Mouse (Mus musculus): ENCODE measurements at regions not wholly inside any gene's neighbourhood (a gene's known extent, or its start where the extent isn't known, plus 50 kb on each side); places are given as distances from the start of the nearest gene placed in this dataset.

GRCm38 (mm10) chr3:107826241-107826760 lies 50.7 kb upstream of the Eps8l3 start:
- Histone ChIP-seq H3K4me1 (ENCODE audit: control insufficient read depth in 1 of 2, insufficient read depth in 2 of 2) (peaks cover 21 to 64% of the 10 kb centered on the region in 2 experiments), H3K9me3 (replicated peaks; ENCODE audit: low read length) (no peaks in the 10 kb centered on the region), H3K36me3 (replicated peaks in 1 of 2; ENCODE audit: control insufficient read depth in 1 of 2, insufficient read depth in 1 of 2, low read length in 1 of 2) (no peaks in the 10 kb centered on the region), H3K4me3 (replicated peaks in 1 of 3; ENCODE audit: low read depth in 2 of 3, low read length in 2 of 3, poor library complexity in 1 of 3) (no peak overlapping the region), H3K79me2 (replicated peaks; ENCODE audit: control insufficient read depth, extremely low read depth, insufficient read depth, poor library complexity, severe bottlenecking) (no peaks in the 10 kb centered on the region), H3K27ac (ENCODE audit: insufficient read depth, low read depth) (no peak overlapping the region), H3K9ac (ENCODE audit: insufficient read depth, low read depth) (no peak overlapping the region), H3K4me2 (ENCODE audit: insufficient read depth, low read depth, poor library complexity, severe bottlenecking) (no peak overlapping the region), H3K27me3 (replicated peaks) (no peaks in the 10 kb centered on the region)
- in situ Hi-C loops (cut with MboI; ENCODE audit: low pct_ligation_motif_present, low pct_unique_long_range_greater_than_20kb, low sequenced_read_pairs): no loop called here
- TF ChIP-seq POLR2A (IDR thresholded peaks at IDR 0.05; ENCODE audit: low read depth, low read length) (no peak), USF2 (conservative IDR thresholded peaks at IDR 0.05; ENCODE audit: low read depth, low read length) (no peak), BHLHE40 (IDR thresholded peaks at IDR 0.05; ENCODE audit: low read depth, low read length) (no peak), HCFC1 (IDR thresholded peaks at IDR 0.05; ENCODE audit: low read depth, low read length) (no peak), USF1 (IDR thresholded peaks at IDR 0.05; ENCODE audit: low read depth, low read length) (no peak), MXI1 (IDR thresholded peaks at IDR 0.05; ENCODE audit: low read depth, low read length) (no peak), SMC3 (IDR thresholded peaks at IDR 0.05; ENCODE audit: low read depth, low read length) (no peak), RCOR1 (conservative IDR thresholded peaks at IDR 0.05; ENCODE audit: low read depth, low read length) (no peak), KAT2A (IDR thresholded peaks at IDR 0.05; ENCODE audit: insufficient replicate concordance, low read length) (no peak), ZKSCAN1 (IDR thresholded peaks at IDR 0.05; ENCODE audit: borderline replicate concordance, low read depth, low read length) (no peak), MYC (IDR thresholded peaks at IDR 0.05; ENCODE audit: low read depth, low read length) (no peak), ZC3H11A (IDR thresholded peaks at IDR 0.05; ENCODE audit: low read depth, low read length) (no peak), MAZ (IDR thresholded peaks at IDR 0.05; ENCODE audit: low read depth, low read length) (no peak), ZNF384 (IDR thresholded peaks at IDR 0.05; ENCODE audit: low read depth, low read length) (no peak), CTCF (conservative IDR thresholded peaks at IDR 0.05 in 1 of 2, IDR thresholded peaks at IDR 0.05 in 1 of 2; ENCODE audit: low read depth in 2 of 2, low read length in 2 of 2) (no peak), SIN3A (IDR thresholded peaks at IDR 0.05; ENCODE audit: low read length) (no peak)
- DNase-seq (ENCODE audit: extremely low read depth): no peak
- dilution Hi-C loops (cut with MboI; ENCODE audit: extremely low pct_ligation_motif_present, extremely low pct_unique_long_range_greater_than_20kb, low sequenced_read_pairs): no loop called here

GRCm38 (mm10) chr3:107825468-107825867 lies 51.6 kb upstream of the Eps8l3 start:
- DNase-seq (ENCODE audit: extremely low read depth): no peak
- TF ChIP-seq UBTF (IDR thresholded peaks at IDR 0.05; ENCODE audit: low read depth, low read length): no peak
- no peak for TF ChIP-seq PAX5 (IDR thresholded peaks at IDR 0.05; ENCODE audit: low read length)
- TF ChIP-seq JUN (IDR thresholded peaks at IDR 0.05; ENCODE audit: insufficient read depth, low read depth, low read length): no peak
- no peak for TF ChIP-seq BHLHE40 (IDR thresholded peaks at IDR 0.05; ENCODE audit: low read depth, low read length)
- no peak for TF ChIP-seq TBP (conservative IDR thresholded peaks at IDR 0.05; ENCODE audit: low read depth, low read length)
- TF ChIP-seq MXI1 (IDR thresholded peaks at IDR 0.05; ENCODE audit: low read depth, low read length): no peak
- no peak for TF ChIP-seq MAX (IDR thresholded peaks at IDR 0.05; ENCODE audit: low read length)
- TF ChIP-seq IRF4 (IDR thresholded peaks at IDR 0.05; ENCODE audit: low read depth, low read length): no peak
- TF ChIP-seq ZNF384 (IDR thresholded peaks at IDR 0.05; ENCODE audit: low read depth, low read length): no peak
- no peak for TF ChIP-seq CHD2 (IDR thresholded peaks at IDR 0.05; ENCODE audit: low read length)
- TF ChIP-seq ETS1 (conservative IDR thresholded peaks at IDR 0.05; ENCODE audit: low read depth, low read length): no peak
- TF ChIP-seq TCF12 (IDR thresholded peaks at IDR 0.05; ENCODE audit: low read depth, low read length): no peak
- no peak for TF ChIP-seq ZKSCAN1 (IDR thresholded peaks at IDR 0.05; ENCODE audit: borderline replicate concordance, low read depth, low read length)
- TF ChIP-seq ELF1 (IDR thresholded peaks at IDR 0.05; ENCODE audit: low read depth, low read length): no peak
- no peak for TF ChIP-seq MAFK (IDR thresholded peaks at IDR 0.05; ENCODE audit: insufficient replicate concordance, low read length)
- TF ChIP-seq POLR2A (IDR thresholded peaks at IDR 0.05; ENCODE audit: low read depth, low read length): no peak
- TF ChIP-seq USF2 (conservative IDR thresholded peaks at IDR 0.05; ENCODE audit: low read depth, low read length): no peak
- no peak for TF ChIP-seq GABPA (IDR thresholded peaks at IDR 0.05; ENCODE audit: insufficient replicate concordance, low read depth, low read length)
- TF ChIP-seq E2F4 (IDR thresholded peaks at IDR 0.05; ENCODE audit: insufficient replicate concordance, low read depth, low read length): no peak
- no peak for TF ChIP-seq ZC3H11A (IDR thresholded peaks at IDR 0.05; ENCODE audit: low read depth, low read length)
- Histone ChIP-seq H3K4me2 (ENCODE audit: insufficient read depth, low read depth, poor library complexity, severe bottlenecking) (no peak overlapping the region), H3K4me1 (ENCODE audit: control insufficient read depth in 1 of 2, insufficient read depth in 2 of 2) (peaks cover 21 to 64% of the 10 kb centered on the region in 2 experiments), H3K9ac (ENCODE audit: insufficient read depth, low read depth) (no peak overlapping the region), H3K9me3 (replicated peaks; ENCODE audit: low read length) (no peaks in the 10 kb centered on the region), H3K4me3 (replicated peaks in 1 of 3; ENCODE audit: low read depth in 2 of 3, low read length in 2 of 3, poor library complexity in 1 of 3) (no peak overlapping the region), H3K27me3 (replicated peaks) (no peaks in the 10 kb centered on the region), H3K79me2 (replicated peaks; ENCODE audit: control insufficient read depth, extremely low read depth, insufficient read depth, poor library complexity, severe bottlenecking) (no peaks in the 10 kb centered on the region), H3K36me3 (replicated peaks in 1 of 2; ENCODE audit: control insufficient read depth in 1 of 2, insufficient read depth in 1 of 2, low read length in 1 of 2) (no peaks in the 10 kb centered on the region), H3K27ac (ENCODE audit: insufficient read depth, low read depth) (no peak overlapping the region)
- dilution Hi-C loops (cut with MboI; ENCODE audit: extremely low pct_ligation_motif_present, extremely low pct_unique_long_range_greater_than_20kb, low sequenced_read_pairs): no loop called here
- in situ Hi-C loops (cut with MboI; ENCODE audit: low pct_ligation_motif_present, low pct_unique_long_range_greater_than_20kb, low sequenced_read_pairs): no loop called here
